Mouse (Mus musculus) midbrain, postnatal 0 days (tissue): Measurements from ENCODE around the gene Zfp423. TPM values are rescaled to one million over a fixed set of nuclear protein-coding genes. Genes with fewer than 3 reads are reported as not detected.

Source experiments
- ATAC-seq: fragments of 200-750 bp; cut with Nextera tagmentation; 2 replicates; pipeline ENCODE4 v1.8.0; 2017; ENCODE audit warnings: moderate number of reproducible peaks, mild to moderate bottlenecking, moderate TSS enrichment, moderate library complexity; ENCODE audit not compliant: low FRiP score
- DNase-seq: peaks from one replicate; pipeline ENCODE4 v3.0.0-alpha.2; 2015; ENCODE audit warnings: low spot score
- H3K27ac ChIP-seq: fragments of 300-500 bp; sonication (generic); 2 replicates; pipeline ENCODE4 v1.5.1; 2014; ENCODE audit warnings: low read depth, mild to moderate bottlenecking, low read length, mixed read lengths
- H3K27me3 ChIP-seq: fragments of 300-500 bp; sonication (generic); 2 replicates; pipeline ENCODE4 v1.6.1; 2014; ENCODE audit warnings: low read length, control low read depth, mixed read lengths; ENCODE audit not compliant: insufficient read depth
- H3K36me3 ChIP-seq: fragments of 300-500 bp; sonication (generic); 2 replicates; pipeline ENCODE4 v1.6.1; 2014; ENCODE audit warnings: low read length, control low read depth, mixed read lengths; ENCODE audit not compliant: insufficient read depth
- H3K4me1 ChIP-seq: fragments of 300-500 bp; sonication (generic); 2 replicates; pipeline ENCODE4 v1.6.1; 2014; ENCODE audit warnings: mild to moderate bottlenecking, control low read depth, antibody characterized with exemption, low read length, mixed read lengths; ENCODE audit not compliant: insufficient read depth
- H3K4me2 ChIP-seq: fragments of 300-500 bp; sonication (generic); 2 replicates; pipeline ENCODE4 v1.6.1; 2014; ENCODE audit warnings: low read depth, mild to moderate bottlenecking, low read length, mixed read lengths; ENCODE audit not compliant: poor library complexity, severe bottlenecking
- H3K4me3 ChIP-seq: fragments of 300-500 bp; sonication (generic); 2 replicates; pipeline ENCODE4 v1.5.1; 2014; ENCODE audit warnings: low read depth, mild to moderate bottlenecking, low read length, moderate library complexity
- H3K9ac ChIP-seq: fragments of 300-500 bp; sonication (generic); replicated peaks from 2 replicates; pipeline ENCODE4 v1.6.1; 2014; ENCODE audit warnings: mild to moderate bottlenecking, low read length, moderate library complexity, mixed read lengths; ENCODE audit not compliant: poor library complexity, severe bottlenecking
- H3K9me3 ChIP-seq: fragments of 300-500 bp; sonication (generic); 2 replicates; pipeline ENCODE4 v1.6.1; 2016; ENCODE audit warnings: low read length, control low read depth
- CTCF ChIP-seq: IDR thresholded peaks from 2 replicates; pipeline ENCODE4 v1.5.1; 2016; ENCODE audit warnings: antibody characterized with exemption, mild to moderate bottlenecking
- WGBS: fragments of 180-500 bp; shearing (Covaris S2); extraction: QIAGEN DNeasy Blood & Tissue Kit; methylation state at CpG from one replicate; pipeline ENCODE4 v1.1.7; 2014; 5-methylcytosine and 5-hydroxymethylcytosine counted together
- polyA plus RNA-seq: library from polyadenylated mRNA; unstranded; fragments of >200 nt; fragmentation: Nextera tagmentation; extraction: Ambion mirVana; gene quantifications from 2 replicates; pipeline ENCODE4 v1.2.1, GENCODE M21; 2015
- total RNA-seq: library from RNA; depleted of rRNA; stranded (reverse); fragments of >200 nt; gene quantifications from 2 replicates; pipeline ENCODE4 v1.2.3, GENCODE M21; 2014

The Zfp423 gene
- total and polyA plus RNA-seq, 2 experiments from 2014 or later: 22.9 to 57.5 TPM

DNA sequence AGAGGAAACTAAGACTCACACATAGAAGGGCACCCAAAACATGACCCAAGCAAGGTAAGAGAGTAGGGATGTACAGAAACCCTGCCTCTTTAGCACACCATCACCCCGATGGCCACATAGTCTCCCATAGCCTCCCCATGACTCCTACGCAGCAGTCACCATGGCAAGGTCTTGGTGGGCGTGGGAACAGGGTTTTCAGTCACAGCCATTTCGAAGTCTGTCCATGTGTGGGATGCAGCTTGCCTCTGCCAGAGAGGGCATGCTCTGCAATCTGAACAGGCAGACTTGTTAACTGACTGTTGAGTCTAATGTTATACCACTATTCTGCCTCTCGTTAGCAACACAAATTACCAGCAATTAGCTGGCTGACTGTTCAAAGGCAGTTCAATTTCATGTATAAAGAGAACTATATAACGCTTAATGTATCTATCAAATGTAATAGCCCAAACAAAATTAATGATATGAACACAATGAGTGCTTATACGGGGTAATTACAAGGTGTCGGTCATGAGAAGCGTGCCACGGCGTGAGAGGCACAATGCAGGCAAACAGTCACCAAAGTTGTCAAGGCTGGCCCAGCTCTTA lies 218.4 kb downstream of the Zfp423 start:
- Histone ChIP-seq H3K27me3 (no peaks in the 10 kb centered on the region), H3K4me3 (no peak overlapping the region), H3K36me3 (no peaks in the 10 kb centered on the region), H3K4me1 (peaks cover 11% of the 10 kb centered on the region; the same call in 1 of the 2 replicates), H3K9me3 (no peaks in the 10 kb centered on the region), H3K9ac (no peak overlapping the region), H3K27ac (no peak overlapping the region), H3K4me2 (no peak overlapping the region)
- WGBS: 91% methylated on average over 11 of the region's 11 CpGs
- no peak for TF ChIP-seq CTCF
- DNase-seq (no peak), ATAC-seq (no peak)

GRCm38 (mm10) chr8:87737900-87738299 lies 221.5 kb downstream of the Zfp423 start:
- TF ChIP-seq CTCF: no peak
- Histone ChIP-seq H3K9me3 (no peaks in the 10 kb centered on the region), H3K27me3 (no peaks in the 10 kb centered on the region), H3K4me1 (peaks cover 4% of the 10 kb centered on the region; the same call in 1 of the 2 replicates), H3K36me3 (no peaks in the 10 kb centered on the region), H3K27ac (peak overlapping the region; percentile 47; the same call in 1 of the 2 replicates), H3K4me3 (no peak overlapping the region), H3K4me2 (no peak overlapping the region), H3K9ac (no peak overlapping the region)
- 22% methylated on average over 11 of the region's 11 CpGs for WGBS
- ATAC-seq: 0 out of 2 replicates have a peak, but pooled peaks have one; percentile 24
- peak; percentile 81 for DNase-seq

DNA sequence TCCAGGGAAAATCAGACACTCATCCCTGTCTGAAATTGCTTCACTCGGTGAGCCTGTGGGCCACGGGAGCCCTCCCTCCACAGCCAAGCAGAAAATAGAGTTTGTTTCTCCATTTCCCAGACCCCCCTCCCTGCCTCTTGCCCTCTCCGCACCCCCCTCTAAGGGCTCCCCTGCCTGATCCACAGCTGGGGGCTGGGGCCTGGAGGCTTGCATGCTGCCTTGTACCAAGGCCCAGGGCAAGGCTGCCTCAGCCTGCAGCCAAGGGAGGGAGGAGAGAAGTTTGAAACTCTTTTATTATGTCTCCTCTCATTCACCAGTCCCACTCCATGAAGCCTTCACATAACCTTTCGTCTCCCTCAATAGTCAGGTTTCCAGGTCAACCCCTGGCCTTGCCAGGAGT lies 224.5 kb downstream of the Zfp423 start:
- Histone ChIP-seq H3K4me3 (no peak overlapping the region), H3K27me3 (no peaks in the 10 kb centered on the region), H3K27ac (peak overlapping the region; percentile 43), H3K4me1 (peaks cover 4% of the 10 kb centered on the region; the same call in 1 of the 2 replicates), H3K9ac (no peak overlapping the region), H3K36me3 (0 out of 2 replicates have a peak, but pooled peaks cover 4% of the 10 kb centered on the region), H3K4me2 (no peak overlapping the region), H3K9me3 (no peaks in the 10 kb centered on the region)
- ATAC-seq (no peak), DNase-seq (no peak)
- TF ChIP-seq CTCF: no peak
- 36% methylated on average over 4 of the region's 4 CpGs for WGBS

- no peak for TF ChIP-seq CTCF
- peaks cover 4% of the 10 kb centered on the region; the same call in 1 of the 2 replicates for H3K4me1 ChIP-seq
- H3K27ac ChIP-seq: peak overlapping the region; percentile 43
- no peak overlapping the region for H3K4me3 ChIP-seq
- 0 out of 2 replicates have a peak, but pooled peaks cover 4% of the 10 kb centered on the region for H3K36me3 ChIP-seq
- WGBS: 49% methylated on average over 7 of the region's 7 CpGs
- H3K4me2 ChIP-seq: no peak overlapping the region
- H3K9me3 ChIP-seq: no peaks in the 10 kb centered on the region
- H3K27me3 ChIP-seq: no peaks in the 10 kb centered on the region
- DNase-seq (no peak), ATAC-seq (no peak)
- H3K9ac ChIP-seq: no peak overlapping the region
Observed at GRCm38 (mm10) chr8:87734496-87734895, 224.9 kb downstream of the Zfp423 start.

GRCm38 (mm10) chr8:87731062-87731461 lies 228.3 kb downstream of the Zfp423 start:
- no peak for TF ChIP-seq CTCF
- Histone ChIP-seq H3K27ac (no peak overlapping the region), H3K4me1 (peaks cover 4% of the 10 kb centered on the region; the same call in 1 of the 2 replicates), H3K36me3 (0 out of 2 replicates have a peak, but pooled peaks cover 4% of the 10 kb centered on the region), H3K27me3 (no peaks in the 10 kb centered on the region), H3K4me3 (no peak overlapping the region), H3K9ac (no peak overlapping the region), H3K4me2 (no peak overlapping the region), H3K9me3 (no peaks in the 10 kb centered on the region)
- 98% methylated on average over 12 of the region's 12 CpGs for WGBS
- ATAC-seq (no peak), DNase-seq (no peak)

DNA sequence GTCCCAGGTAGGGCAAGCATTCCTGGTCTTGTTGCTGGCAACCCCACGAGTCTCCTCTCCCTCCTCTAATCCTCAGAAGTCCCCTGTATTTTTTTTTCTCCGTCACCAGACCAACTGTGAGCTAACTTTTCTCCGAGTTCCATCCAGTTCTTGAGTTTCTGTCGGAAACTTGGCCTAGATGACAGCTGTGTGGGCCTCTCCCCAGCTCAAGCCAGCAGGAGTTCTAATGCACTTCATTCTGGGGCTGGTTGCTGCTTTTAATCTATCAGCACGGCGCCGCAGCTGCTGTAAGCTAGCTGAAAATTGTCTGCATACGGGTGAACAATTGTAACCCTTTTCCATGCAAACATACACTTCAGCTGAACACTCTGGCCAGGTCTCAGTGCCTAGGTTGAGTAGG lies 236.4 kb downstream of the Zfp423 start:
- Histone ChIP-seq H3K36me3 (no peaks in the 10 kb centered on the region), H3K4me3 (no peak overlapping the region), H3K27ac (peak overlapping the region; percentile 20; the same call in 1 of the 2 replicates), H3K4me2 (no peak overlapping the region), H3K27me3 (no peaks in the 10 kb centered on the region), H3K9me3 (no peaks in the 10 kb centered on the region), H3K4me1 (0 out of 2 replicates have a peak, but pooled peaks cover 5% of the 10 kb centered on the region), H3K9ac (no peak overlapping the region)
- DNase-seq (no peak), ATAC-seq (no peak)
- TF ChIP-seq CTCF: no peak
- WGBS: 45% methylated on average over 8 of the region's 8 CpGs
